Mouse (Mus musculus): ENCODE measurements around the gene Chd6. TPM values are rescaled to one million over a fixed set of nuclear protein-coding genes. Genes with fewer than 3 reads are reported as not detected.
A peak's percentile ranks its signal among the peaks of the same experiment; 100 is the strongest.

The Chd6 gene
- total RNA-seq, 2 experiments from 2014 or later: 12.0 to 15.4 TPM

GRCm38 (mm10) chr2:160933890-160934289 is 175.0 kb downstream of the Chd6 start:
- DNase-seq (ENCODE audit: low spot score): no peak

- peak; percentile 40 for DNase-seq (ENCODE audit: low spot score)
These were observed 175.9 kb downstream of the Chd6 start for GRCm38 (mm10) chr2:160932981-160933380.

GRCm38 (mm10) chr2:160932325-160932724 is 176.6 kb downstream of the Chd6 start:
- DNase-seq (ENCODE audit: low spot score): peak; percentile 65

GRCm38 (mm10) chr2:160931378-160931777 is 177.5 kb downstream of the Chd6 start:
- DNase-seq (ENCODE audit: low spot score): no peak

GRCm38 (mm10) chr2:160925203-160925602 is 183.7 kb downstream of the Chd6 start:
- DNase-seq (ENCODE audit: low spot score): peak; percentile 38

- no peak for DNase-seq (ENCODE audit: low spot score)
These were observed 187.6 kb downstream of the Chd6 start for GRCm38 (mm10) chr2:160921285-160921684.

DNA sequence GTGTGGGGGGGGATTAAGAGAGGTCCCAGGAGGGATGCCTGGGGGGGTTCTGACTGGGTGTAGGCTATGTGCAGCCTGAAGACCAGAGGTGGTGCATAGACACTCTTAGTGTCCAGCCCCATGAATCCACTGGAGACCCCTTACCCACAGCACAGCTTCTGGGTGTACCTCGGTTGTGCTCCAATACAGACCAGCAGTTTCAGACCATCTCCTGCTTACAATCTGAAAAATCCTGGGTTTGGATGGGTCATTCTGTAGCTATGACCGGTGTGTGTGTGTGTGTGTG is 190.0 kb downstream of the Chd6 start:
- DNase-seq (ENCODE audit: low spot score): no peak

- no peak for DNase-seq (ENCODE audit: low spot score)
These were observed 190.5 kb downstream of the Chd6 start for GRCm38 (mm10) chr2:160918154-160918929.

DNA sequence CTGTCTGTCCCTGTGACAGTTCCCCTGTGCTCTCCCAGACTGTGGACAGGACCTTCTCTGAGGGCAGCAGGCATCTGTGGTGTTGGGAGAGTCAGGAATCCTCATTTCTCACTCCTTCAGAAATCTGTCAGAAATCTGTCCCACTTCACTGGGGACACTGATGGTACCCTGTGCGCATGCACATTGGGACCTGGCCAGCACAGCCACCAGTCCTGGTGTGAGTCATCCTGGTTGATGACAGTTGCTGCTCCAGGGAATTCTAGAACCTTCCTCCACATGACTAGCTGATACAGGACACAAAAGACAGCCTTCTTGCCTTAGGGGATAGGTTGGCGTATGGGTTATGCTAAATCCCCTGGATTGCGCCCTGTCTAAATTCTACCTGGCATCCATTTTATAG is 191.6 kb downstream of the Chd6 start:
- DNase-seq (ENCODE audit: low spot score): no peak

GRCm38 (mm10) chr2:160916714-160917113 is 192.2 kb downstream of the Chd6 start:
- no peak for DNase-seq (ENCODE audit: low spot score)

DNA sequence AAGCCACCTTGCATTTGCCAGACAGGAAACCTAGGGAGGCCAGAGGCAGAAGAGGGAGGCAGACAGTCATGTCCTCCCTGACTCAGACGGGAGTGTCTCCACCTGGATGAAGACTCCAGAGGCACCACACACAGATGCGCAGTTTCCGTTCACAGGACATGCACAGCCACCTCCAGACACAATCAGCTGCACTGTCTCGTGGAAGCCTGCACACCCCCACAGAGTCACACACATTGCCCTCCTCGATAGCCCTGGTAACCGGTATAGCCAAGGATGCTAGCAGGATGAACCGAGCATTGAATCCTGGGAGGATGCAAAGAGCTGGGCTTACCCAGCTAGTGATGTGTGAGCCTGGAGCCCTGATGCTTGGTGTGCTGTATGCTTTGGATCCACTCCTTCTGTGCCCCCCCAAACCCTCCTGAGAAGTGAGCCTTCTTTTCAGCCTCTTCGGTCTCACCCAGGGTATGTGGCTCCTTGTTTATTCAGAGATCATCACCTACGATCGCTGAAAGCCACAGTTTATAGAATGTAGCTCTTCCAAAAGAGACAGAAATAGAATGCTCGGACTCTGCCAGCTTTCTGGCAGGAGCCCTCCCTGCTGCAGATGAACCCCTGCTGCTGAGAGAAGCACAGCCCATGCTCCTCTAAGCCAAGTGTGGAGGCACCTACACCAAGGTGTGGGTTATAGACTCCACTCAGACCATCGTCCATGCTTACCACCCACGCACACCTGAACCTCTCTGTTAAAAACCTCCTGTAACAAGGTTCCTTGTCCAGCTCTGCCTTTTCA is 192.9 kb downstream of the Chd6 start:
- no peak for DNase-seq (ENCODE audit: low spot score)

- DNase-seq (ENCODE audit: low spot score): no peak
These were observed 194.2 kb downstream of the Chd6 start for GRCm38 (mm10) chr2:160914656-160915055.

DNA sequence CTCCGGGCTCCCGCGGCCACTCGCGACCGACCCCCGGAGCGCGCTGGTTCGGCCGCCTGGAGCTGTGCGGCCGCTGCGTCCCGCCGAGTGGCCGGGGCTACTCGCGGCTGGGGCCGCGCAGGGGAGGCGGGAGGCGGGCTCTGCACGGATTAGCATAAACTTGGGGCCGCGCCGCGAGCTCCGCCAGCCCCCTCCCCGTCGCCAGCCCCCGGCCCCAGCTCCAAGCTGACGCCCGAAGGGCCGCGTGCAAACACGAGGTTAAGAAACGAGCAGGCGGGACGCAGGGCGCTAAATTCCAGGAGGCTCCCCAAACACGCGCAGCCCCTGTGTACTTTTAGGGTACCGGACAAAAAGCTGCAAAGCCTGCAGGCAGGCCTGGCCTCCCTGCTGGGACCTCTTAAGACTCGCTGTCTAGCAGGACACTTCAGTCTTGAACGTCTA is 196.6 kb downstream of the Chd6 start, which contains the start of gene Emilin3:
TSS of gene Emilin3 (minus strand) at position 98 of the 441 bp plus-strand sequence.
- no peak for DNase-seq (ENCODE audit: low spot score)

GRCm38 (mm10) chr2:160911558-160912201 is 197.2 kb downstream of the Chd6 start:
- DNase-seq (ENCODE audit: low spot score): no peak

- DNase-seq (ENCODE audit: low spot score): no peak
These were observed 198.2 kb downstream of the Chd6 start for GRCm38 (mm10) chr2:160910633-160911032.

DNA sequence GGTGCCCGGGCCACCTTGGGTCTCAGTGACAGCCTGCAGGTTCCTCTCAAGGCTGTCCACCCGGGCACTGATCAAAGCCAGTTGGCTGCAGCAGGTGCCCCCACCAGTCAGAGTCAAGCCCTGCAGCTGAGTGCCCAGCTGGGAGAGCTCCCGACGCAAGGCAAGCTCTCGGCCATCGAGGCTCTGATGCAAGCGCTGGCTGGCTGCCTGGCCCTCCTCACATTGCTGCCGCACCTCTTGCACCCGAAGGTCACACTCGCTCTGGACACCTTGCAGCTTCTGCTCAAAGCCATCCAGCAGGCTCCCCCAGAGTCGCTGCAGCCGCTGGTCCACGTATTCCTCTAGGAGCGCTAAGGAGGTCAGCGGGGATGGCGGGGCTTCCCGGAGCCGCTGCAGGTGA is 200.3 kb downstream of the Chd6 start:
- DNase-seq (ENCODE audit: low spot score): no peak

DNA sequence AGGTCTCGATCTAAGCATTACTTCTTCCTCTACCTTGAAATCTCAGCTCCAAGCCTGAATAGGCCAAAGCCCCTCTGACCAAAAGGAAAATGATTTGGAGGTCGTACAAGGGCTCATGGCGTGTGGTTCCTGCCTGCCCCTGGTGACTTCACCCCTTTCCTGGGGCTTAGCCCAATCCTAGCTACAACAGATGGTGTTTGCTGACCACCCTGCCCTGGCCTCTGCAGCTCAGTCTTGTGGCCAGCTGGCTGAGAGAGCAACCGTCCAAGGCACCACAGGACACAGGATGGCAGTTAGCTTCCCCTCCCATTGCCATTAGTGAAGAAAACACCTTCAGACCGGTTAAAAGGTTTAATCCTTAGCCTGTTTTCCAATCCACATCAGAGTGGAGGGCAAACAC is 202.8 kb downstream of the Chd6 start:
- no peak for DNase-seq (ENCODE audit: low spot score)

GRCm38 (mm10) chr2:160905301-160905700 is 203.6 kb downstream of the Chd6 start:
- DNase-seq (ENCODE audit: low spot score): no peak

GRCm38 (mm10) chr2:160901656-160902412 is 207.0 kb downstream of the Chd6 start:
- no peak for DNase-seq (ENCODE audit: low spot score)

All from gastrocnemius, adult 18-20 months (tissue).